Mouse (Mus musculus): Measurements from ENCODE around the gene Gm6217.
"Not testable (repeated sequence)": the region's sequence is repeated elsewhere in the genome, so short reads cannot be mapped to it uniquely, and the experiment has no call there.

GRCm38 (mm10) chr1:82955913-82956312 is 24.7 kb upstream of the Gm6217 start, which contains the start of gene Gm7544:
- TF ChIP-seq CTCF (IDR thresholded peaks at IDR 0.05; ENCODE audit: extremely low read depth, insufficient read length, insufficient replicate concordance, low read depth, low read length); POLR2A (IDR thresholded peaks at IDR 0.05; ENCODE audit: low read depth, low read length): not testable (repeated sequence)

Data from small intestine, adult 2 months (tissue).